Mouse (Mus musculus): ENCODE results near the gene Ece2.
A peak's percentile ranks its signal among the peaks of the same experiment; 100 is the strongest.
"Not testable (repeated sequence)": the region's sequence is repeated elsewhere in the genome, so short reads cannot be mapped to it uniquely, and the experiment has no call there.

Ece2 gene

DNA sequence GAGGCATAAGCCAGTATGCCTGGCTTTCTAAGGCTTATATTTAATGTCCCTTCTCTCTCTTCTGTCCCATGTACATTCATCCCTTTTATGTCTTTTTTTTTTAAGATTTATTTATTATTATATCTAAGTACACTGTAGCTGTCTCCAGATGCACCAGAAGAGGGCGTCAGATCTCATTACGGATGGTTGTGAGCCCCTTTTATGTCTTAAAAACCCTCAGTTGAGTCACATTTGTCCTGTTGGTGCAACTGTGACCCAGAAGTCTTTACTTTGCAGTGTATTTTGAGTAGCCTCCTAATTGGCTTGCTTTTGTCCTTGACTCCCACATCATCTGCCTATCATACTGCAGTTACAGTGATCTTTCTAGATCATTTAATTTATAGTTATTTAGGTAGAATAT is 23.7 kb downstream of the Ece2 start:
- no peak for DNase-seq (ENCODE audit: low read depth, low spot score)
- peaks cover 8% of the 10 kb centered on the region; the same call in 1 of the 2 replicates for H3K36me3 ChIP-seq (ENCODE audit: control insufficient read depth, insufficient read depth, low read length, poor library complexity, severe bottlenecking)
- no peaks in the 10 kb centered on the region for H3K27me3 ChIP-seq (ENCODE audit: control insufficient read depth, insufficient read depth, low read length, poor library complexity, severe bottlenecking)

DNA sequence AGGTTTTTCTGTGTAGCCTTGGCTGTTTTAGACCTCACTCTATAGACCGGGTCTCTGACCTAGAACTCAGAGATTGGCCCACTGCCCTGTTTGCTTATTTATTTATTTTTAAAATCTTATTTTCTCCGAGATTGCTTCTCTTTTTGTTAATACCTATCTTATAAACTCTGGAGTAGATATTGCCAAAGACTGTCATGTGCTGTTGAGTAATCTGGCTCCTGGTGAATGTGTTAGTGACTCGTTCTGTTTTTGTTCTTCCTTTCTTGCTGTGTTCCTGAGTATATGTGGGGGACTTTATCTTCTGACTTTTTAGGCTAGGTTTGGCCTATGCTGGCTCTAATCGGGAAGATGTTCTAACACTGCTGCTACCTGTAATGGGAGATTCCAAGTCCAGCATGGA is 28.0 kb downstream of the Ece2 start:
- Histone ChIP-seq H3K36me3 (ENCODE audit: control insufficient read depth, insufficient read depth, low read length, poor library complexity, severe bottlenecking) (peaks cover 16% of the 10 kb centered on the region; the same call in 1 of the 2 replicates), H3K27me3 (ENCODE audit: control insufficient read depth, insufficient read depth, low read length, poor library complexity, severe bottlenecking) (no peaks in the 10 kb centered on the region)
- no peak for DNase-seq (ENCODE audit: low read depth, low spot score)

DNA sequence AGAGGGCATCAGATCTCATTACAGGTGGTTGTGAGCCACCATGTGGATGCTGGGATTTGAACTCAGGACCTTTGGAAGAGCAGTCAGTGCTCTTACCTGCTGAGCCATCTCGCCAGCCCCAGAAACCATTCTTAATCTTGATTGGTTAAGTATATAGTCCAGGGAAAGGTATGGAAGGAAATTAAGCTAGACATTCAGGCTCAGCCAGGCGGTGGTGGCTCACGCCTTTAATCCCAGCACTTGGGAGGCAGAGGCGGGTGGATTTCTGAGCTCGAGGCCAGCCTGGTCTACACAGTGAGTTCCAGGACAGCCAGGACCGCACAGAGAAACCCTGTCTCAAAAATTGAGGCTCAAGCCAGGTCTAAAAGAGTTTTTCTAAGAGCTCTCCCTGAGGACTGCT is 38.4 kb downstream of the Ece2 start, which contains the start of gene Eif4g1:
Gene Eif4g1, plus strand, starts transcription at position 301 of the 400 bp plus-strand sequence.
- DNase-seq (ENCODE audit: low read depth, low spot score); H3K27me3 ChIP-seq (ENCODE audit: control insufficient read depth, insufficient read depth, low read length, poor library complexity, severe bottlenecking); H3K36me3 ChIP-seq (ENCODE audit: control insufficient read depth, insufficient read depth, low read length, poor library complexity, severe bottlenecking): not testable (repeated sequence)

DNA sequence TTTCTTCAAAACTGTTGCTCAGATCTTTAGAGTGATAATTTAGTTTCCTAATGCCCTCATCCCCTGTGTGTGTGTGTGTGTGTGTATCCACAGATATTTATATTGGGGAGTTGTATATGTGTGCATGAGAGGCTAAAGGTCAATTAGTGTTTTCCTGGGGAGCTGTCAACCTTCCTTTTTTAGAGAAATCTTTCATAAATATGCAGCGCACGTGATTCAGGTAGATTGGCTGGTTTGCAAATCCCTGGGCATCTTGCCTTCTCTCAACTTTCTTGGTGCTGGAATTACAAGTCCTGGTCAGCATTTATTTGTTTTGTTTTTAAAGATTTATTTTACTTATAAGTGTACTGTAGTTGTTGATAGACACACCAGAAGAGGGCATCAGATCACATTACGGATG is 40.7 kb downstream of the Ece2 start:
- DNase-seq (ENCODE audit: low read depth, low spot score): no peak
- Histone ChIP-seq H3K36me3 (ENCODE audit: control insufficient read depth, insufficient read depth, low read length, poor library complexity, severe bottlenecking) (no peaks in the 10 kb centered on the region; the same call in 1 of the 2 replicates), H3K27me3 (ENCODE audit: control insufficient read depth, insufficient read depth, low read length, poor library complexity, severe bottlenecking) (no peaks in the 10 kb centered on the region)

DNA sequence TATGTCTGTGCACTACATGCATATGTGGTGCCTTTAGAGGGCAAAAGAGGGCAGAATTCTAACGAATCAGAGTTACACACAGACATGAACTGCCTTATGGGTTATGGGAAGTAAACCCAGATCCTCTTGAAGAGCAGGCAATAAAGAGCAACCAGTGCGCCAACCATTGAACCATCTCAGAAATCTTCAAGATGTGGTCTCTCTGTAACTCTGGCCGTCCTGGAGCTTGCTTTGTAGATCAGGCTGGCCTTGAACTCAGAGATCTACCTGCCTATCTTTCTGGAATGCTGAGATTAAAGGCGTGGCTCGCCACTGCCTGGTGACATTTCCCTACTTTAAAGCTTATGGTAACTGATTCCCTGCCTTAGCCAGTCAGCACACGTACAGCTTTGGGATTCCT is 42.3 kb downstream of the Ece2 start:
- Histone ChIP-seq H3K27me3 (ENCODE audit: control insufficient read depth, insufficient read depth, low read length, poor library complexity, severe bottlenecking) (no peaks in the 10 kb centered on the region), H3K36me3 (ENCODE audit: control insufficient read depth, insufficient read depth, low read length, poor library complexity, severe bottlenecking) (peaks cover 3% of the 10 kb centered on the region)
- peak; percentile 47 for DNase-seq (ENCODE audit: low read depth, low spot score)

DNA sequence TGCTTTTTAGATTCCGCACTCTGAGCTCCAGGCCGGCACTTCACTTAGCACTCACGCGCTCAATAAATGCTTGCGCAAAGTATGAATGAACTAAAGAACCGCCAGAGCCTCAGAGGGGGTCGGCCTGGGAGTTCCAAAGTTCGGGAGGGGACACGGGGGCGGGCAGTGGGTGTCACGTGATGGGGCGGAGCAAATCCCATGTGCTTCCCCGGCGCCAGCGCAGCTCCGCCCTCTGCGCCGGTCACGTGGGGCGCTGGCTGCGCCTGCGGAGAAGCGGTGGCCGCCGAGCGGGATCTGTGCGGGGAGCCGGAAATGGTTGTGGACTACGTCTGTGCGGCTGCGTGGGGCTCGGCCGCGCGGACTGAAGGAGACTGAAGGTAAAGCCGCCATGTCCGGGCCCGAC is 42.9 kb downstream of the Ece2 start:
- peak; percentile 95 for DNase-seq (ENCODE audit: low read depth, low spot score)
- Histone ChIP-seq H3K36me3 (ENCODE audit: control insufficient read depth, insufficient read depth, low read length, poor library complexity, severe bottlenecking) (peaks cover 3% of the 10 kb centered on the region), H3K27me3 (ENCODE audit: control insufficient read depth, insufficient read depth, low read length, poor library complexity, severe bottlenecking) (no peaks in the 10 kb centered on the region)

DNA sequence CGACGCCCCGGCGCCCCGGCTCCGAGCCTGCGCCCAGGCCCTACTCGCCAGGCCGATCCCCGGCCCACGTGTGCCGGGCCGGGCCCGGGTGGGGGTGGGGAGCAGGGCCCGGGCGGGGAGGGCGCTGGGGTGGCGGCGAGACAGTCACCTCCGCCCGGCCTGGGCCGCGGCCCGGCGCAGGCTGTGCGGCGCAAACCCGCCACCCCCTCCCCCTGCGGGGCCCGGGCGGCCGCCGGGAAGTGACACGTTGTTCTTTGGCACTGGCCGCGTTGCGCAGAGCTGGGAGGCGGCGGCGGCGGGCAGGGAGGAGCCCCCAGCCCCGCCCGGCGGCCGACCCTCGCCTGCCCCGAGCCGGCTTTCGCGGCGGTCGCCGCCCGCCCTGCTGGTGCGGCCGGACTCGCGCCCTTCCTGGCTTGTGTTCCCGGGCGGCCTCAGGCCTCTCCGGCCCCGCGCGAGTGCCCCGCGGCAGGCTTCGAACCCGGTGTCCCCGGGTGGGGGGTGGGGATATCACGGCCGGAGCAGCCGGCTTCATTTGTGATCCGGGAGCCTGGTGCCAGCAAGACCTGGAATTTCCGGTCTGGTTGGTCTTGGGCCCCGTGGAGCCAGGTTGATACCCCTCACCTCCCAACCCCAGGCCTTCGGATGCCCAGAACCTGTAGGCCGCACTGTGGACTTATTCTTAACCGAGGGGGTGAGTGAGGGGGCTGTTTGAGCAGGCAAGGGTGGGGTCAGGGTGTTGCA is 43.5 kb downstream of the Ece2 start:
- Histone ChIP-seq H3K27me3 (ENCODE audit: control insufficient read depth, insufficient read depth, low read length, poor library complexity, severe bottlenecking) (no peaks in the 10 kb centered on the region), H3K36me3 (ENCODE audit: control insufficient read depth, insufficient read depth, low read length, poor library complexity, severe bottlenecking) (peaks cover 6% of the 10 kb centered on the region)
- DNase-seq (ENCODE audit: low read depth, low spot score): no peak

DNA sequence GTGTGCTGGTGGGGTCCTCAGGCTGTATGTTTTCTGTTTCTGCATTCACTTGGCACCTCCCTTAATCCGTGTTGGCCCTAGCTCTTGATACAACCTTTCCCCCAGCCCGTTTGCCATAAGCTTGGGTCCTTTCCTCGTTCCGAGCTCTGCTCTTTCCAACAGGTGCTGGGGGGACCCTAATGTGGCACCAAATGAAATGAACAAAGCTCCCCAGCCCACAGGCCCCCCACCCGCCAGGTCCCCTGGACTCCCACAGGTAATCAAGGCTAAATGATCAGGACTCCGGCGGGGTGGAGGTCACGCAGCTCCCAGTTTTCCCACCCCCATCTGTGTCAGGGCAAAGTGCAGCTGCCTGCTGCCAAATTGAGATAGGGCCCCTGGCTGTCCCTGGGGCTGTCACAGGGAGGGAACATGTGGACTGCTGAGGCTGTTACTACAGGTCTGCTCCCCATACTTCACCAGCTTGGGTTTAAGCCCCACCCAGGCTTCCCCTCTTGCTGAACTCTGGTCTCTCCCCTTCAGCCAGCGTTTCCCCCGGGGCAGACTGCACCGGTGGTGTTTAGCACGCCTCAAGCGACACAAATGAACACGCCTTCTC is 44.2 kb downstream of the Ece2 start:
- no peaks in the 10 kb centered on the region for H3K27me3 ChIP-seq (ENCODE audit: control insufficient read depth, insufficient read depth, low read length, poor library complexity, severe bottlenecking)
- DNase-seq (ENCODE audit: low read depth, low spot score): peak; percentile 38
- peaks cover 9% of the 10 kb centered on the region for H3K36me3 ChIP-seq (ENCODE audit: control insufficient read depth, insufficient read depth, low read length, poor library complexity, severe bottlenecking)

DNA sequence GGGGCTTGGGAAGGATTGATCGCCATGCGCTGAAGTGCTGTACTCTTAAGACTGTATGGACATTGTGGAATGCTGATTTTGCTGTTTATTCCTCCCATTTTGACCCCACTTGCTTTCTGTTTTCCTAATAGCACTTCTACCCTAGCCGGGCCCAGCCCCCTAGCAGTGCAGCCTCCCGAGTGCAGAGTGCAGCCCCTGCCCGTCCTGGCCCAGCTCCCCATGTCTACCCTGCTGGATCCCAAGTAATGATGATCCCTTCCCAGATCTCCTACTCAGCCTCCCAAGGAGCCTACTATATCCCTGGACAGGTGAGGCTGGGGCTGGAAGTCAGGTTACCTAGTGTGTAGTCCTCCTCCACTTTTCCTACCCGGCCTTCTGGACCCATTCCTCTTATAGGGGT is 45.6 kb downstream of the Ece2 start:
- Histone ChIP-seq H3K36me3 (ENCODE audit: control insufficient read depth, insufficient read depth, low read length, poor library complexity, severe bottlenecking) (peaks cover 12% of the 10 kb centered on the region), H3K27me3 (ENCODE audit: control insufficient read depth, insufficient read depth, low read length, poor library complexity, severe bottlenecking) (no peaks in the 10 kb centered on the region)
- DNase-seq (ENCODE audit: low read depth, low spot score): no peak

DNA sequence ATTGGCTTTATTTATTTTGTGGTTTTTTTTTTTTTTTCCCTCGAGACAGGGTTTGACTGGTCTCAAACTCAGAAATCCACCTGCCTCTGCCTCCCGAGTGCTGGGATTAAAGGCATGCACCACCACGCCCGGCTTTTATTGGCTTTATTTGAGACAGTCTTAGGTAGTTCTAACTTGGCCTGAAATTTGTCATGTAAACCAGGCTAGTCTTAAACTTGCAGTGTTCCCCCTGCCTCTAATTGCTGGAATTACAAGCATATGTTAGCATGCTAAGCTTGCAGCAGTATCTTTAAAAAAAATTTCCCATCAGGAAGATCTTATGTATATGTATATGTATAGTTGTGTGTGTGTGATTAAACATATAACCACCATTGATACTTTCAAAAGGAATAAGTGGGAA is 47.1 kb downstream of the Ece2 start:
- Histone ChIP-seq H3K27me3 (ENCODE audit: control insufficient read depth, insufficient read depth, low read length, poor library complexity, severe bottlenecking) (no peaks in the 10 kb centered on the region), H3K36me3 (ENCODE audit: control insufficient read depth, insufficient read depth, low read length, poor library complexity, severe bottlenecking) (peaks cover 15% of the 10 kb centered on the region)
- no peak for DNase-seq (ENCODE audit: low read depth, low spot score)

DNA sequence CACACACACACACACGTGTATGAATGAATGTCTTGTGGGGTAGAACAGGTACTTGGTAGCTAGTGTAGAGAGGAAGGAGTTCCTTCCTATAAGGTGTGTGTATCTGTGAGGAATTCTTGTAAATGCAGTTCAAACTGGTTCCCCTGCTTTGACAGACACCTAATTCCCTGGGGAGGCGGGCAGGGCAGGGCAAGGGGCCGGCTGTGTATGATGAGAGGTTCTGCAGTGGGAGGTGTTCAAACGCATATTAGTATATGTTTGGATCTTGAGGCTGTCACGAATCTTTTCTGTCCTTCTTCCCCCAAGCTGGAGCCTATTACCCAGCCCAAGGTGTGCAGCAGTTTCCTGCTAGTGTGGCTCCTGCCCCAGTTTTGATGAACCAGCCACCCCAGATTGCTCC is 47.8 kb downstream of the Ece2 start:
- no peak for DNase-seq (ENCODE audit: low read depth, low spot score)
- Histone ChIP-seq H3K27me3 (ENCODE audit: control insufficient read depth, insufficient read depth, low read length, poor library complexity, severe bottlenecking) (no peaks in the 10 kb centered on the region), H3K36me3 (ENCODE audit: control insufficient read depth, insufficient read depth, low read length, poor library complexity, severe bottlenecking) (peaks cover 16% of the 10 kb centered on the region)

DNA sequence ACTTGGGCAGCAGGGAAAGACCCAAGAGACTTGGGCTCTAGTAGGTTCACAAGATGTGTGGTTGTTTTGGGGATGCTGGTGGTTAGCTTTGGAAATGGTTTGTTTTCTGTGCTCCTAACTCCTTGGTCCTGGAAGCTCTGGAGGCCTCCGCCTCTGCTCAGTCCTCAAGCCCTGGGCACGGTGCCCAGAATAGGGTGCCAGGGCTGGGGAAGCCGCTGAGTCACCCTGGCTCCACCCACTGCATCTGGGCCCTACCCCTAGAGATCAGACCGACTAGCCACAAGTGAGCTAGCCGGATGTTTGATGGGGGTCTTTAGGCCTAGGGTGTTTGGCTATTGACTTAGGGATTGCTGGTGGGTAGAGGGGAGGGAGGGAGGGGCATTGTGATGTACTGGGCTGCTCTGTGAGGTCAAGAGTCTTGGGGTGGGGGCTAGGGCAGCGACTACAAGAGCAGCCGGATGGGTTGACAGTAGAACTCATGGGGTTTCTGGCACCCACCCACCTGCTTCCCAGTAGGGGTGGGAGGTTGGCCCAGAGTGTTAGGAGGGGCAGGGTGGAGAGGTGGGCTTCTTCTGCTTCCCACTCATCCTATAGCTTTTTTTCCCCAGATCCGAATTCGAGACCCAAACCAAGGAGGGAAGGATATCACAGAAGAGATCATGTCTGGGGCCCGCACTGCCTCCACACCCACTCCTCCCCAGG is 48.5 kb downstream of the Ece2 start:
- no peak for DNase-seq (ENCODE audit: low read depth, low spot score)
- Histone ChIP-seq H3K36me3 (ENCODE audit: control insufficient read depth, insufficient read depth, low read length, poor library complexity, severe bottlenecking) (peaks cover 19% of the 10 kb centered on the region), H3K27me3 (ENCODE audit: control insufficient read depth, insufficient read depth, low read length, poor library complexity, severe bottlenecking) (no peaks in the 10 kb centered on the region)

DNA sequence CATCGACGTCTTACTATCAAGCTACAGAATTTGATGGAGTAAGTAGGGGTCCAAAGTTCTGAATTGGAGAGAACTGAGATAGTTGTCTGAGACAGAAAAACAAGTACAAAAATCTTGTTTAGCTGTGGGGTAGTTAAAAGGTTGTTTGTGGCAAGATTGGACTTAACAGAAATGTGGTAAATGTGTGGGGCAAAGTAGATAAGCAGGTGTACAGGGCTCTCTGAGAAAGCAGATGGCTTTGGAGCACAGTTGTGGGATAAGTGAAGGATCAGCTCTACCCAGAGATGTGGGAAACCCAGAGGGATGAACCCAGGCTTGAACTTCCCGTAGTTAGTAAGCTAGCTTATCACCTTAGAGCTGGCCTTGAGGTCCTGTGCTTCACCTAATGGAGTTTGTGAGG is 61.1 kb downstream of the Ece2 start:
- Histone ChIP-seq H3K36me3 (ENCODE audit: control insufficient read depth, insufficient read depth, low read length, poor library complexity, severe bottlenecking) (peaks cover 21% of the 10 kb centered on the region), H3K27me3 (ENCODE audit: control insufficient read depth, insufficient read depth, low read length, poor library complexity, severe bottlenecking) (no peaks in the 10 kb centered on the region)
- DNase-seq (ENCODE audit: low read depth, low spot score): no peak

DNA sequence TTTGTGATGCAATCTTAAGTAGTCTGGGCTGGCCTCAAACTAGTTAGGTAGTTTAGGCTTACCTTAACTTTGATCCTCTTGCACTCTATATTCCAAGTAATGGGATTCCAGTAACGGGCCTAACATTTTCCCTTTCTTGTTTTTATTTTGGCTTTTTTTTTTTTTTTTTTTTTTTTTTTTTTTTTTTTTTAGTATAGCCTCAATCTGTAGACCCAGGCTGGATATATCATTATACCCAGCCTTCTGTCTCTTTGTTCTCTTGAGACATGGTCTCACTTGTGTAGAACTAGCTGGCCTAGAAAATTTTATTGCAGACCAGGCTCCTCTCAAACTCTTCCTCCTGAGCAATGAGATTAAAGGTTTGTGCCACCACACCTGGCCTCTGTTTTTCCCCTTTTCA is 62.0 kb downstream of the Ece2 start:
- Histone ChIP-seq H3K36me3 (ENCODE audit: control insufficient read depth, insufficient read depth, low read length, poor library complexity, severe bottlenecking) (peaks cover 19% of the 10 kb centered on the region), H3K27me3 (ENCODE audit: control insufficient read depth, insufficient read depth, low read length, poor library complexity, severe bottlenecking) (no peaks in the 10 kb centered on the region)
- no peak for DNase-seq (ENCODE audit: low read depth, low spot score)

All from splenic B cell, adult 2 months (primary cell).